9 mouse cellular contexts compared by ENCODE assay signal in the genomic region with DNA sequence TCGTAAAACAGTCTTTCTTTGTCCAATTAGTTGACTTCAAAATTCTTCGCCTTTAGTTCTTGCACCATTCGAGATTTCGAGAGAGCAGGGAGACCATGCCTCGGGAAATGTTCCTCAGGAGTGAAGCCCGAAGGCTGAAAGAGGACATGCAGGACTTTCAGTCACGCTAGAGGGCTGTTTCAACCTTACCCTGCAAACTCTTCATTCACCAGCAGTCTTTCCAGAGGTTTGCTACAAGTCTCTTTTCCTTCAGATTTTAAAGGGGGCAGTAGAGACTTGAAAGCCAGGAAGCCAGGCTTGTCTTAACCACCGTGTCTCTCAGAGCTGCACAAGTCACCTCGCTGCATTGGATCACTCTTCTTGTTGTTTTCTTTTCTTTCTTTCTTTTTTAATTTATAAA. TPM values are rescaled to one million over a fixed set of nuclear protein-coding genes. Genes with fewer than 3 reads are reported as not detected.
DNase-seq lines count a peak whose midpoint lies in the region; ATAC-seq and TF ChIP-seq lines count a peak whose summit lies in the region.
"Had no signal": no experiment of that assay in that cellular context is flagged by ENCODE, and none has a peak within 500 bp of the region (broad histone marks: within the 10 kb centered on the region; RNA-seq: fewer than 3 reads in every experiment).

No protein-coding gene starts in this region.

- H3K4me1 ChIP-seq in E14TG2a.4 (replicated peaks; ENCODE audit: low read depth, low read length): peaks cover 15% of the 10 kb centered on the region
- H3K4me1 ChIP-seq in forebrain, embryonic 15.5 days: peaks cover 9% of the 10 kb centered on the region
- H3K4me1 ChIP-seq in liver, embryonic 15.5 days (replicated peaks): no peaks in the 10 kb centered on the region

- WGBS in forebrain, embryonic 15.5 days: 6% methylated on average over 9 of the region's 9 CpGs
- WGBS in liver, embryonic 15.5 days (ENCODE audit: insufficient replicate concordance): 5% methylated on average over 9 of the region's 9 CpGs

- peak overlapping the region; percentile 74 for H3K4me3 ChIP-seq in E14TG2a.4 (replicated peaks; ENCODE audit: low read length)
- H3K4me3 ChIP-seq in forebrain, embryonic 15.5 days: peak overlapping the region; percentile 34
- no peak overlapping the region for H3K4me3 ChIP-seq in liver, embryonic 15.5 days (replicated peaks)

- ATAC-seq in forebrain, embryonic 15.5 days (replicated peaks): peak; percentile 70; the same call in 1 of the 2 replicates
- ATAC-seq in liver, embryonic 15.5 days (ENCODE audit: insufficient read depth): no peak
- no peak for ATAC-seq in granulocyte monocyte progenitor cell, adult 5-6 weeks (replicated peaks; ENCODE audit: poor library complexity, severe bottlenecking)

- H3K9ac ChIP-seq in forebrain, embryonic 15.5 days (replicated peaks): peak overlapping the region; percentile 29; the same call in 1 of the 2 replicates
- H3K9ac ChIP-seq in liver, embryonic 15.5 days: no peak overlapping the region

- no peak for TF ChIP-seq CTCF in E14TG2a.4 (conservative IDR thresholded peaks at IDR 0.05; ENCODE audit: low read length)

- peak overlapping the region; percentile 53 for H3K4me2 ChIP-seq in forebrain, embryonic 15.5 days (replicated peaks)
- H3K4me2 ChIP-seq in liver, embryonic 15.5 days: peak overlapping the region; percentile 47; the same call in 1 of the 2 replicates

- intact Hi-C loops in left cerebral cortex, postnatal 10 days (cut with DNase I): loop anchor here (10.0 kb wide), 1 partner anchor 306 kb away; no protein-coding TSS in a partner anchor

- peaks cover 41% of the 10 kb centered on the region for H3K27me3 ChIP-seq in E14TG2a.4 (ENCODE audit: insufficient read depth, low read length)
- 0 out of 2 replicates have a peak, but pooled peaks cover 8% of the 10 kb centered on the region for H3K27me3 ChIP-seq in forebrain, embryonic 15.5 days
- peaks cover 16% of the 10 kb centered on the region for H3K27me3 ChIP-seq in liver, embryonic 15.5 days

- no peaks in the 10 kb centered on the region for H3K9me3 ChIP-seq in E14TG2a.4 (ENCODE audit: low read length)
- no peaks in the 10 kb centered on the region for H3K9me3 ChIP-seq in forebrain, embryonic 15.5 days
- H3K9me3 ChIP-seq in liver, embryonic 15.5 days (replicated peaks): no peaks in the 10 kb centered on the region

- H3K27ac ChIP-seq in forebrain, embryonic 15.5 days (replicated peaks): no peak overlapping the region
- no peak overlapping the region for H3K27ac ChIP-seq in liver, embryonic 15.5 days (replicated peaks)

- DNase-seq in ES-CJ7 (ENCODE audit: low read depth, low spot score): peak; percentile 58
- DNase-seq in frontal cortex, postnatal 36 days (ENCODE audit: low spot score in 2 of 2): no peak
- no peak for DNase-seq in MN1 (ENCODE audit: low spot score)
- no peak for DNase-seq in left cerebral cortex, postnatal 10 days (ENCODE audit: extremely low spot score in 1 of 2, low spot score in 2 of 2)
- DNase-seq: thymus, postnatal 25 days had no signal

- no peaks in the 10 kb centered on the region for H3K36me3 ChIP-seq in E14TG2a.4 (ENCODE audit: insufficient read depth, low read length)
- H3K36me3 ChIP-seq in forebrain, embryonic 15.5 days: no peaks in the 10 kb centered on the region
- H3K36me3 ChIP-seq in liver, embryonic 15.5 days (replicated peaks): no peaks in the 10 kb centered on the region

RNA-seq across cellular contexts. Expression of a gene that starts 0.9 kb away (rescaled TPM):
- polyA plus RNA-seq in forebrain, embryonic 15.5 days (2015; fragmentation: Nextera tagmentation; extraction: Ambion mirVana): 2.3 and 2.8 TPM in 2 replicates
- not detected in 2 replicates for polyA plus RNA-seq in liver, embryonic 15.5 days (2015; fragmentation: Nextera tagmentation; extraction: Ambion mirVana)
- total RNA-seq in granulocyte monocyte progenitor cell, adult 5-6 weeks (2014; fragmentation: Nextera tagmentation): not detected in 2 replicates
- not detected in 2 replicates for total RNA-seq in granulocyte monocyte progenitor cell, adult 5-6 weeks (2017)
- 1 to 10 TPM; 4.4 to 6.0 TPM for total RNA-seq in left cerebral cortex, postnatal 10 days (2021)

Comparison
In these comparisons a context has a peak if more than half of its experiments do, and no peak if none do; other contexts are left out.
1. RNA of a gene that starts 0.9 kb away (total RNA-seq): 4.4 to 6.0 TPM in left cerebral cortex, postnatal 10 days; not detected in granulocyte monocyte progenitor cell, adult 5-6 weeks; every median in the first group is over 4 times any median in the second.